Mouse (Mus musculus) lung, postnatal 0 days (tissue): ENCODE measurements around the gene Edar.

Experiments
- CTCF ChIP-seq: IDR thresholded peaks from 2 replicates; pipeline ENCODE4 v1.5.1; 2016; ENCODE audit warnings: antibody characterized with exemption, mild to moderate bottlenecking
- EP300 ChIP-seq: IDR thresholded peaks from 2 replicates; pipeline ENCODE4 v1.6.1; 2016; ENCODE audit warnings: antibody characterized with exemption, mild to moderate bottlenecking, control low read depth

DNA sequence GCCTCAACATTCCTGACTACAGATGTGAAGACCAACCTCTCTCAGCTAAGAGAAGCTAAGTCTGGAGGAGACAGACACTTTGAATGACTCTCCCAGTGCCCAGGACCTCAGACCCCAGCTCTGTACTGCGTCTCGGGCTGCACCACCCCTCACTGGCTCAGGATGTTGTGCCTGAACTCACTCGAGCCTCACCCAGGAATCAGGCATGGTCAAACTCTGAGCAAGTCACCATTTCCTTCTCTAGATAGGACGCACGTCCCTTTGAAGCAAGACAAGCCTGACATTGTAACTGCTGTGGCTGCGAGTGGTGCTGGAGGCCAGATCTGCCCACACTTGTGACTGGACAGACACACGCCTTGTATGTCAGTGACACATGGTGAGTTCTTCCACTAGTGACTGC, 73.5 kb downstream of the Edar start:
- no peak for TF ChIP-seq CTCF
- TF ChIP-seq EP300, result no peak
